Mouse (Mus musculus): ENCODE measurements around the gene 1700061G19Rik. TPM values are rescaled to one million over a fixed set of nuclear protein-coding genes. Genes with fewer than 3 reads are reported as not detected.

Gene 1700061G19Rik
- polyA plus RNA-seq, 1 experiment from 2014 or later: 0.45 TPM

- no peak for ATAC-seq (ENCODE audit: insufficient read depth, low FRiP score)
- Histone ChIP-seq H3K4me1 (ENCODE audit: control insufficient read depth, insufficient read depth, low read length) (no peaks in the 10 kb centered on the region), H3K9ac (ENCODE audit: low read length) (no peak overlapping the region), H3K27me3 (ENCODE audit: control insufficient read depth, insufficient read depth, low read length) (no peaks in the 10 kb centered on the region), H3K4me2 (ENCODE audit: low read depth, low read length) (no peak overlapping the region), H3K27ac (ENCODE audit: low read length) (no peak overlapping the region), H3K9me3 (replicated peaks; ENCODE audit: control insufficient read depth, low read length) (no peaks in the 10 kb centered on the region), H3K4me3 (replicated peaks; ENCODE audit: low read length) (no peak overlapping the region), H3K36me3 (ENCODE audit: control insufficient read depth, insufficient read depth, low read length) (no peaks in the 10 kb centered on the region)
- WGBS: 86% methylated on average over 19 of the region's 19 CpGs
These were observed 2.1 kb downstream of the 1700061G19Rik start for GRCm38 (mm10) chr17:56877426-56877825.

- H3K4me1 ChIP-seq (ENCODE audit: control insufficient read depth, insufficient read depth, low read length): peaks cover 4% of the 10 kb centered on the region; the same call in 1 of the 2 replicates
- peak overlapping the region; percentile 25 for H3K4me2 ChIP-seq (ENCODE audit: low read depth, low read length)
- H3K4me3 ChIP-seq (replicated peaks; ENCODE audit: low read length): peak overlapping the region; percentile 23
- H3K9ac ChIP-seq (ENCODE audit: low read length): 0 out of 2 replicates have a peak overlapping the region, but pooled peaks have one; percentile 16
- H3K9me3 ChIP-seq (replicated peaks; ENCODE audit: control insufficient read depth, low read length): no peaks in the 10 kb centered on the region
- WGBS: 30% methylated on average over 17 of the region's 17 CpGs
- no peak overlapping the region for H3K27ac ChIP-seq (ENCODE audit: low read length)
- ATAC-seq (ENCODE audit: insufficient read depth, low FRiP score): peak; percentile 52; the same call in 1 of the 2 replicates
- no peaks in the 10 kb centered on the region for H3K36me3 ChIP-seq (ENCODE audit: control insufficient read depth, insufficient read depth, low read length)
- H3K27me3 ChIP-seq (ENCODE audit: control insufficient read depth, insufficient read depth, low read length): no peaks in the 10 kb centered on the region
These were observed 8.3 kb downstream of the 1700061G19Rik start for GRCm38 (mm10) chr17:56883612-56884011.

- H3K9ac ChIP-seq (ENCODE audit: low read length): no peak overlapping the region
- no peaks in the 10 kb centered on the region for H3K27me3 ChIP-seq (ENCODE audit: control insufficient read depth, insufficient read depth, low read length)
- no peak overlapping the region for H3K27ac ChIP-seq (ENCODE audit: low read length)
- H3K36me3 ChIP-seq (ENCODE audit: control insufficient read depth, insufficient read depth, low read length): no peaks in the 10 kb centered on the region
- 52% methylated on average over 5 of the region's 5 CpGs for WGBS
- ATAC-seq (ENCODE audit: insufficient read depth, low FRiP score): no peak
- no peak overlapping the region for H3K4me3 ChIP-seq (replicated peaks; ENCODE audit: low read length)
- H3K9me3 ChIP-seq (replicated peaks; ENCODE audit: control insufficient read depth, low read length): no peaks in the 10 kb centered on the region
- peaks cover 4% of the 10 kb centered on the region; the same call in 1 of the 2 replicates for H3K4me1 ChIP-seq (ENCODE audit: control insufficient read depth, insufficient read depth, low read length)
- H3K4me2 ChIP-seq (ENCODE audit: low read depth, low read length): no peak overlapping the region
These were observed 9.1 kb downstream of the 1700061G19Rik start for GRCm38 (mm10) chr17:56884331-56884730.

GRCm38 (mm10) chr17:56884809-56885208 lies 9.5 kb downstream of the 1700061G19Rik start:
- no peaks in the 10 kb centered on the region for H3K36me3 ChIP-seq (ENCODE audit: control insufficient read depth, insufficient read depth, low read length)
- no peaks in the 10 kb centered on the region for H3K9me3 ChIP-seq (replicated peaks; ENCODE audit: control insufficient read depth, low read length)
- H3K9ac ChIP-seq (ENCODE audit: low read length): no peak overlapping the region
- no peaks in the 10 kb centered on the region for H3K27me3 ChIP-seq (ENCODE audit: control insufficient read depth, insufficient read depth, low read length)
- H3K4me3 ChIP-seq (replicated peaks; ENCODE audit: low read length): no peak overlapping the region
- H3K4me2 ChIP-seq (ENCODE audit: low read depth, low read length): no peak overlapping the region
- WGBS: 88% methylated on average over 17 of the region's 17 CpGs
- H3K27ac ChIP-seq (ENCODE audit: low read length): no peak overlapping the region
- H3K4me1 ChIP-seq (ENCODE audit: control insufficient read depth, insufficient read depth, low read length): peaks cover 4% of the 10 kb centered on the region; the same call in 1 of the 2 replicates
- no peak for ATAC-seq (ENCODE audit: insufficient read depth, low FRiP score)

GRCm38 (mm10) chr17:56888050-56888449 lies 12.8 kb downstream of the 1700061G19Rik start:
- no peak overlapping the region for H3K4me2 ChIP-seq (ENCODE audit: low read depth, low read length)
- no peak overlapping the region for H3K27ac ChIP-seq (ENCODE audit: low read length)
- H3K9ac ChIP-seq (ENCODE audit: low read length): no peak overlapping the region
- H3K36me3 ChIP-seq (ENCODE audit: control insufficient read depth, insufficient read depth, low read length): peaks cover 17% of the 10 kb centered on the region
- no peaks in the 10 kb centered on the region for H3K9me3 ChIP-seq (replicated peaks; ENCODE audit: control insufficient read depth, low read length)
- no peaks in the 10 kb centered on the region for H3K27me3 ChIP-seq (ENCODE audit: control insufficient read depth, insufficient read depth, low read length)
- peaks cover 4% of the 10 kb centered on the region; the same call in 1 of the 2 replicates for H3K4me1 ChIP-seq (ENCODE audit: control insufficient read depth, insufficient read depth, low read length)
- no peak overlapping the region for H3K4me3 ChIP-seq (replicated peaks; ENCODE audit: low read length)
- 80% methylated on average over 2 of the region's 3 CpGs for WGBS
- ATAC-seq (ENCODE audit: insufficient read depth, low FRiP score): no peak

DNA sequence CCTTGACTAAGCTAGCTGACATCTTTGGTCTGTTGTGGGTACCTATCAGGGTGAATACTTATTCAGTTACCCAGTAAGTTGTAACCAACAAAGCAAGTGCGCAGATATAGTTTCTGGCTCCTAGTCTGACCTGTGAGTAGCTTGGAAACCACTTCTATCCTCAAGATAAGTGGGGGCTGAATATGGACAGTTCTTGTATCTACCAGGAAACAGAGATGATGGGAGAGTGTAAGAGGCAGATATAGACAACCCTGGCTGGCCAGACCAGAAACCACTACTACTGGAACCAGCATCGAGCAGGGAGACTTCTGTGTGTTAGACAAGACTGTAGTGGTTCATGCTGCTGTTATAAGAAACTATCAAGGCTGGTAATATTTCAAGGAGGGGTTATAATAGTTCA lies 14.7 kb downstream of the 1700061G19Rik start:
- Histone ChIP-seq H3K4me1 (ENCODE audit: control insufficient read depth, insufficient read depth, low read length) (no peaks in the 10 kb centered on the region), H3K4me3 (replicated peaks; ENCODE audit: low read length) (no peak overlapping the region), H3K4me2 (ENCODE audit: low read depth, low read length) (no peak overlapping the region), H3K9me3 (replicated peaks; ENCODE audit: control insufficient read depth, low read length) (no peaks in the 10 kb centered on the region), H3K27ac (ENCODE audit: low read length) (no peak overlapping the region), H3K27me3 (ENCODE audit: control insufficient read depth, insufficient read depth, low read length) (no peaks in the 10 kb centered on the region), H3K36me3 (ENCODE audit: control insufficient read depth, insufficient read depth, low read length) (peaks cover 30% of the 10 kb centered on the region), H3K9ac (ENCODE audit: low read length) (no peak overlapping the region)
- no peak for ATAC-seq (ENCODE audit: insufficient read depth, low FRiP score)
- 94% methylated on average over 2 of the region's 2 CpGs for WGBS

DNA sequence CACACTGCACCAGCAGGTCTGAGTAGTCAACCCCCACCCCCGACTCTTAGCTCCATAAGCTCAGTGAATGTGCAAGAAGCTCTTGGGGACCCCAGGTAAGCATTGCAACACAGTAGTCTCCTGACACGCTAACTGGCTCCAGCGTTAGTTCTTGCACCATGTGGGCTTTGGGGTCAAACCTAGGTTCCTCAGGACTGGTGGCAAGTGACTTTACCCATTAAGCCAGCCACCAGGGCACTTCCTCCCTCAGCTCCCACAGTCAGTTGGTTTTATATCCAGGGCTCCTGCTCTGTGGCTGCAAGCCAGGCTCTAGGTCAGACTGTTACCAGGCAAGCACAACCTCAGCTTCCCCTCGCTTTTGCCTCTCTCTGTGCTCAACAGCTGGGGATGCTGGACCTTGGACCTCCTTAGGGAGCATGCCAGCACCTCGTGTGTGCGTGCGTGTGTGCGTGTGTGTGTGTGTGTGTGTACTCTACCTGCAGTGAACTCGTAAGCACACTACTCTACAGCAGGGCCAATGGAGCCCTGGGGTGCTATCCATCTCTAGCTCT lies 20.2 kb downstream of the 1700061G19Rik start:
- no peak for ATAC-seq (ENCODE audit: insufficient read depth, low FRiP score)
- Histone ChIP-seq H3K36me3 (ENCODE audit: control insufficient read depth, insufficient read depth, low read length) (peaks cover 35% of the 10 kb centered on the region), H3K9me3 (replicated peaks; ENCODE audit: control insufficient read depth, low read length) (no peaks in the 10 kb centered on the region), H3K27ac (ENCODE audit: low read length) (no peak overlapping the region), H3K4me3 (replicated peaks; ENCODE audit: low read length) (no peak overlapping the region), H3K27me3 (ENCODE audit: control insufficient read depth, insufficient read depth, low read length) (no peaks in the 10 kb centered on the region), H3K9ac (ENCODE audit: low read length) (no peak overlapping the region), H3K4me1 (ENCODE audit: control insufficient read depth, insufficient read depth, low read length) (no peaks in the 10 kb centered on the region), H3K4me2 (ENCODE audit: low read depth, low read length) (no peak overlapping the region)
- 90% methylated on average over 9 of the region's 9 CpGs for WGBS

GRCm38 (mm10) chr17:56896513-56897129 lies 21.3 kb downstream of the 1700061G19Rik start:
- no peaks in the 10 kb centered on the region for H3K9me3 ChIP-seq (replicated peaks; ENCODE audit: control insufficient read depth, low read length)
- H3K36me3 ChIP-seq (ENCODE audit: control insufficient read depth, insufficient read depth, low read length): peaks cover 29% of the 10 kb centered on the region
- no peak for ATAC-seq (ENCODE audit: insufficient read depth, low FRiP score)
- H3K4me2 ChIP-seq (ENCODE audit: low read depth, low read length): no peak overlapping the region
- H3K4me3 ChIP-seq (replicated peaks; ENCODE audit: low read length): no peak overlapping the region
- no peaks in the 10 kb centered on the region for H3K27me3 ChIP-seq (ENCODE audit: control insufficient read depth, insufficient read depth, low read length)
- no peaks in the 10 kb centered on the region for H3K4me1 ChIP-seq (ENCODE audit: control insufficient read depth, insufficient read depth, low read length)
- WGBS: 87% methylated on average over 6 of the region's 6 CpGs
- H3K9ac ChIP-seq (ENCODE audit: low read length): no peak overlapping the region
- no peak overlapping the region for H3K27ac ChIP-seq (ENCODE audit: low read length)

GRCm38 (mm10) chr17:56897630-56898195 lies 22.4 kb downstream of the 1700061G19Rik start:
- ATAC-seq (ENCODE audit: insufficient read depth, low FRiP score): peak; percentile 65; the same call in 1 of the 2 replicates
- 76% methylated on average over 7 of the region's 7 CpGs for WGBS
- H3K36me3 ChIP-seq (ENCODE audit: control insufficient read depth, insufficient read depth, low read length): peaks cover 20% of the 10 kb centered on the region

More at GRCm38 (mm10) chr17:56897630-56898195, 22.4 kb downstream of the 1700061G19Rik start:
- Histone ChIP-seq H3K4me1 (ENCODE audit: control insufficient read depth, insufficient read depth, low read length) (no peaks in the 10 kb centered on the region), H3K27me3 (ENCODE audit: control insufficient read depth, insufficient read depth, low read length) (no peaks in the 10 kb centered on the region), H3K4me2 (ENCODE audit: low read depth, low read length) (no peak overlapping the region), H3K9ac (ENCODE audit: low read length) (no peak overlapping the region), H3K9me3 (replicated peaks; ENCODE audit: control insufficient read depth, low read length) (no peaks in the 10 kb centered on the region), H3K27ac (ENCODE audit: low read length) (no peak overlapping the region), H3K4me3 (replicated peaks; ENCODE audit: low read length) (no peak overlapping the region)

All from stomach, embryonic 16.5 days (tissue).